Mouse (Mus musculus) thymus, adult 2 months (tissue): Measurements from ENCODE around the gene Dnaaf1. TPM values are rescaled to one million over a fixed set of nuclear protein-coding genes. Genes with fewer than 3 reads are reported as not detected.

Experiments used
- DNase-seq: peaks from one replicate; pipeline ENCODE4 v3.0.0; 2021
- H3K27ac ChIP-seq: fragments of 200-500 bp; 2 replicates; pipeline ENCODE4 v1.5.1; 2012; ENCODE audit warnings: low read length, control low read depth; ENCODE audit not compliant: control insufficient read depth, insufficient read depth
- H3K27me3 ChIP-seq: fragments of 200-500 bp; 2 replicates; pipeline ENCODE4 v1.6.1; 2012; ENCODE audit warnings: mild to moderate bottlenecking, low read length, moderate library complexity, mixed read lengths; ENCODE audit not compliant: control insufficient read depth, insufficient read depth
- H3K36me3 ChIP-seq: fragments of 200-500 bp; 2 replicates; pipeline ENCODE4 v1.6.1; 2012; ENCODE audit warnings: mild to moderate bottlenecking, low read length, moderate library complexity; ENCODE audit not compliant: control insufficient read depth, insufficient read depth
- H3K4me1 ChIP-seq: fragments of 200-500 bp; replicated peaks from 2 replicates; pipeline ENCODE4 v1.6.1; 2012; ENCODE audit warnings: low read length; ENCODE audit not compliant: control insufficient read depth, insufficient read depth
- H3K4me3 ChIP-seq: fragments of 200-500 bp; 2 replicates; pipeline ENCODE4 v1.5.1; 2012; ENCODE audit warnings: mild to moderate bottlenecking, low read length, control low read depth, moderate library complexity; ENCODE audit not compliant: control insufficient read depth, insufficient read depth
- CTCF ChIP-seq: fragments of 200-500 bp; IDR thresholded peaks from 2 replicates; pipeline ENCODE4 v1.5.1; 2012; ENCODE audit warnings: mild to moderate bottlenecking, control low read depth, low read length, moderate library complexity, borderline replicate concordance; ENCODE audit not compliant: control insufficient read depth, poor library complexity, insufficient read depth; ENCODE audit errors: extremely low read depth
- POLR2A ChIP-seq: fragments of 200-500 bp; IDR thresholded peaks from 2 replicates; pipeline ENCODE4 v1.6.1; 2012; ENCODE audit warnings: mild to moderate bottlenecking, low read length, control low read depth, moderate library complexity; ENCODE audit not compliant: control insufficient read depth, poor library complexity, insufficient read depth; ENCODE audit errors: extremely low read depth
- whole genome bisulfite sequencing: fragments of 180-500 bp; shearing (Covaris S2); methylation state at CpG from one replicate; pipeline ENCODE4 v1.1.7; 2018; 5-methylcytosine and 5-hydroxymethylcytosine counted together
- polyA plus RNA-seq: library from polyadenylated mRNA; depleted of rRNA; stranded (reverse); fragments of >200 nt; gene quantifications from 2 replicates; pipeline ENCODE4 v1.2.3, GENCODE M21; 2012

Dnaaf1 gene
- polyA plus RNA-seq, 1 experiment, result 0.90 TPM

DNA sequence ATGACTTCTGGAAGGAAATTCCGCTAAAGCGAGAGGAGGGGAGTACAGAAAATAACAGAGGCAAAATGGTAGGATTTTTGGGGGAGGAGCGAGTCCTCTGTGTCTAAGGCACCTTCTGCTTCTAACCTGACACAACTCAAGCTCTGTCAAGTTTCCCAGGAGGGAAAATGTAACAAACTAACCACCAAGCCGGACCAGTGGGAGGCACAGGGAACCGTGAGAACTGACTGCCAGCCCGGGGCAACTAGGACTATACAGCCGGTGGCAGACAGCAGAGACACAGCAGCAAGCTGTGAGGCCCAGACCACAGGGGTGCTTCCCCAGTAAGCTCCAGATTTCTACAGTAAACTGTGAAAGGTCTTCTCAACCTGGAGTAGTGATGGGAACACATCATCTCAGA is 6.1 kb upstream of the Dnaaf1 start:
- Histone ChIP-seq H3K27ac (peak overlapping the region; percentile 90), H3K4me3 (peak overlapping the region; percentile 13), H3K36me3 (peaks cover 32% of the 10 kb centered on the region), H3K4me1 (peaks cover 80% of the 10 kb centered on the region), H3K27me3 (no peaks in the 10 kb centered on the region)
- no peak for DNase-seq
- WGBS, result 54% methylated on average over 7 of the region's 7 CpGs
- TF ChIP-seq CTCF, result no peak

- Histone ChIP-seq H3K36me3 (peaks cover 26% of the 10 kb centered on the region), H3K27me3 (no peaks in the 10 kb centered on the region), H3K4me3 (peak overlapping the region; percentile 34), H3K27ac (peak overlapping the region; percentile 98), H3K4me1 (peaks cover 73% of the 10 kb centered on the region)
- peak; percentile 81 for DNase-seq
- TF ChIP-seq POLR2A (peak; percentile 68), CTCF (no peak)
- WGBS, result 16% methylated on average over 4 of the region's 4 CpGs
These were observed 5.2 kb upstream of the Dnaaf1 start for GRCm38 (mm10) chr8:119569881-119570280.

DNA sequence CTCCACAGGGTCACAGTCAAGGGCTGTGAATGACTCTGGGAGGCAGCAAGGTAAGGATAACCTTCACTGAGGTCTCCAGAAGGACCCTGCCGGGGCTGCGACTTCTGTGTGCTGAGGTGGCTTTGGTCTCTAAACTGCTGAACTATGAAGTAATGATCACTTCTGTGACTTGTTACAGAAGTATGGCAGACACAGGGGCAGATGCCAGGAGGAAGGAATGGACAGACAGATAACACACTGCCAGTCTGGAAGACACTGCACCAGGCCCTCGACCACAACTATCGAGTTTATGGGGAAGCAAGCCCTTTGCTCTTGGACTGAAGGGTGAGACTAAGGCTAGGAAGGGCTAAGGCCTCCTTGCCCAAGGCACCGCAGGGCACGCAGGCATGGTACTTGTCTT is 3.9 kb upstream of the Dnaaf1 start:
- peak overlapping the region; percentile 98 for H3K27ac ChIP-seq
- TF ChIP-seq CTCF (no peak), POLR2A (no peak)
- no peak for DNase-seq
- peak overlapping the region; percentile 27 for H3K4me3 ChIP-seq
- peaks cover 13% of the 10 kb centered on the region for H3K36me3 ChIP-seq
- 66% methylated on average over 6 of the region's 6 CpGs for WGBS
- H3K4me1 ChIP-seq, result peaks cover 60% of the 10 kb centered on the region
- H3K27me3 ChIP-seq, result no peaks in the 10 kb centered on the region

- TF ChIP-seq POLR2A, result no peak
- TF ChIP-seq CTCF, result no peak
- H3K4me3 ChIP-seq, result peak overlapping the region; percentile 48
- peak overlapping the region; percentile 82 for H3K27ac ChIP-seq
- WGBS, result 15% methylated on average over 4 of the region's 4 CpGs
- H3K4me1 ChIP-seq, result peaks cover 53% of the 10 kb centered on the region
- DNase-seq, result no peak
- H3K27me3 ChIP-seq, result no peaks in the 10 kb centered on the region
- H3K36me3 ChIP-seq, result peaks cover 6% of the 10 kb centered on the region
These were observed 2.6 kb upstream of the Dnaaf1 start for GRCm38 (mm10) chr8:119572411-119572810.

- Histone ChIP-seq H3K4me1 (peaks cover 43% of the 10 kb centered on the region), H3K36me3 (no peaks in the 10 kb centered on the region), H3K27ac (no peak overlapping the region), H3K4me3 (peak overlapping the region; percentile 86), H3K27me3 (no peaks in the 10 kb centered on the region)
- no peak for TF ChIP-seq CTCF
- no peak for DNase-seq
- WGBS, result 3% methylated on average over 16 of the region's 16 CpGs
These were observed 311 bp downstream of the Dnaaf1 start for GRCm38 (mm10) chr8:119575366-119575726.

- WGBS, result 84% methylated on average over 13 of the region's 13 CpGs
- no peak overlapping the region for H3K4me3 ChIP-seq
- H3K27ac ChIP-seq, result no peak overlapping the region
- H3K4me1 ChIP-seq, result peaks cover 28% of the 10 kb centered on the region
- H3K36me3 ChIP-seq, result no peaks in the 10 kb centered on the region
- TF ChIP-seq POLR2A (no peak), CTCF (no peak)
- DNase-seq, result no peak
- H3K27me3 ChIP-seq, result no peaks in the 10 kb centered on the region
These were observed 4.1 kb downstream of the Dnaaf1 start for GRCm38 (mm10) chr8:119579096-119579495.

DNA sequence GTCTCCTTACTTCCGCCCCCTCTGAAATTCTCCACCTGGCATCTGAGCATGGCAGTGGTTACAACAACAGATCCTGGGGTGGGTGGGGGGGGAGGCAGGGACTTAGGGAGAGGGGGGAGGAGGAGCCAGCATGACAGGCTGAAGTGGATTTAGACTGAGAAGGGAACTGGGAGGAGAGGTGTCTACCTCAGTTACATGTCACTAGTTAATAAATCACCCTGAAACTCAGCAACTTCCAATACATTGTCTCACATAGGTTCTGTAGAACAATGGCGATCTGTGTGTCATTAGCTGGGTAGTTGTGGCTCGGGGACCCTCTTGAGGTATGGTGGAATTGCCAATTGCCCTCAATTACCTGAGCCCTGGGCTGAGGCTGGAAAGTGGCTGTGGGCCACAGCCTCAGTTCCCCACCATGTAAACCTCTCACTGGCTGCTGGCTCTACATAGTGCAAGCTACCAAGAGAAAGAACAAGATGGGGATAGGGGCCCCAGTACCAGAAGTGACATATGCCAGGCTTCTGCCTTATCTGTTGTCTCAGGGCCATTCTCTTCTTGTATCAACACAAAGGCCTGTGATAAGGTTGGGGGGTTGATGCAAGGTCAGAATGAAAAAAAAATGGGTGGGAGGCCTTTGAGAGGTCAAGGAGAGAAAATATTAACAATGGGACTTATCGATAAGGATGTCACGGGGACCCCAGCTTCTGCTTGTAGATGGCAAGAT is 5.6 kb downstream of the Dnaaf1 start:
- H3K27me3 ChIP-seq, result no peaks in the 10 kb centered on the region
- WGBS, result 93% methylated on average over 5 of the region's 5 CpGs
- H3K4me1 ChIP-seq, result peaks cover 35% of the 10 kb centered on the region
- DNase-seq, result no peak
- H3K4me3 ChIP-seq, result no peak overlapping the region
- no peak for TF ChIP-seq CTCF
- no peak for TF ChIP-seq POLR2A
- no peak overlapping the region for H3K27ac ChIP-seq
- no peaks in the 10 kb centered on the region for H3K36me3 ChIP-seq

DNA sequence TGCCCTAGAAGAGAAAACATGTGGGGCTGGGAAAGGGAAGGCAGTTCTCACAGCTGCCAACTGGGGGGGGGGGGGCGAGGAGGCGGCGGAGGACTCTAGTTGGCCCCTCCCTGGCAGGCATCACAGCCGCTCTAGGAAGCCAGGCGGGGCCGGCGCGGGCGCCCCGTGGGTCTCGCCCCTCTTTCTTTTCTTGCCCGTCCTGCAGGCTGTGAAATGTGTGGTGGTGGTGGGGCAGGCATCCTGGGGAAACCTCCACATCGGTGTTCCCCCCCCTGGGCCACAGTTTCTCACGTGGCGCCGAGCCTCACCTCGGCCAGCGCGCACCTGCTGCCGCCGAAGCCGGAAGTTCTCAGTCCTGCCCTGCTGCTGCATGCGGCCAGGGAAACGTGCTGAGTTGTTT is 10.9 kb downstream of the Dnaaf1 start:
- TF ChIP-seq POLR2A, result peak; percentile 54
- TF ChIP-seq CTCF, result no peak
- no peak for DNase-seq
- 6% methylated on average over 22 of the region's 24 CpGs for WGBS
- Histone ChIP-seq H3K4me3 (peak overlapping the region; percentile 42), H3K27me3 (no peaks in the 10 kb centered on the region), H3K4me1 (peaks cover 21% of the 10 kb centered on the region), H3K36me3 (no peaks in the 10 kb centered on the region), H3K27ac (peak overlapping the region; percentile 55)
